Mouse (Mus musculus) liver, embryonic 14.5 days (tissue): ENCODE measurements around the gene Fgfr2.
A peak's percentile ranks its signal among the peaks of the same experiment; 100 is the strongest.

Experiments used
- CTCF ChIP-seq: IDR thresholded peaks from 2 replicates; pipeline ENCODE4 v1.5.1; 2016; ENCODE audit warnings: antibody characterized with exemption, low read depth, control low read depth
- EP300 ChIP-seq: IDR thresholded peaks from 2 replicates; pipeline ENCODE4 v1.6.1; 2016; ENCODE audit warnings: antibody characterized with exemption, low read depth

GRCm38 (mm10) chr7:132656548-132656947, 466.6 kb downstream of the Fgfr2 start:
- peak; percentile 86 for TF ChIP-seq CTCF
- TF ChIP-seq EP300, result no peak
